ENCODE assay signal across 8 mouse cellular contexts in genomic region chr6:124809775-124810538, GRCm38 (mm10). TPM values are rescaled to one million over a fixed set of nuclear protein-coding genes. Genes with fewer than 3 reads are reported as not detected.
DNase-seq lines count a peak whose midpoint lies in the region; ATAC-seq and TF ChIP-seq lines count a peak whose summit lies in the region.

No protein-coding gene starts in this region.

- no peak for DNase-seq in layer of hippocampus, adult 2 months (ENCODE audit: low spot score in 2 of 2)
- no peak for DNase-seq in layer of hippocampus, adult 11-12 months (ENCODE audit: low spot score)
- peak; percentile 63 for DNase-seq in cerebellum, adult 9-11 months
- no peak for DNase-seq in urinary bladder, postnatal 10 days (ENCODE audit: low spot score)
- no peak for DNase-seq in T-cell, adult 2 months (ENCODE audit: low spot score)
- DNase-seq in layer of hippocampus, postnatal 36 days = no peak

- TF ChIP-seq CTCF in layer of hippocampus, adult 2 months (conservative IDR thresholded peaks at IDR 0.05) = no peak

- peaks cover 16% of the 10 kb centered on the region for H3K36me3 ChIP-seq in hindbrain, embryonic 13.5 days
- peaks cover 6% of the 10 kb centered on the region; the same call in 1 of the 2 replicates for H3K36me3 ChIP-seq in midbrain, embryonic 16.5 days (ENCODE audit: control insufficient read depth, insufficient read depth, low read length)

- H3K4me1 ChIP-seq in hindbrain, embryonic 13.5 days (replicated peaks) = peaks cover 68% of the 10 kb centered on the region
- H3K4me1 ChIP-seq in midbrain, embryonic 16.5 days (ENCODE audit: control insufficient read depth, insufficient read depth, low read length) = peaks cover 48% of the 10 kb centered on the region

- H3K4me2 ChIP-seq in hindbrain, embryonic 13.5 days = peak overlapping the region; percentile 83
- peak overlapping the region; percentile 88 for H3K4me2 ChIP-seq in midbrain, embryonic 16.5 days (ENCODE audit: low read length)

- H3K27ac ChIP-seq in layer of hippocampus, adult 2 months = peak overlapping the region; percentile 71; the same call in 1 of the 2 replicates
- H3K27ac ChIP-seq in hindbrain, embryonic 13.5 days = peak overlapping the region; percentile 83
- H3K27ac ChIP-seq in midbrain, embryonic 16.5 days (ENCODE audit: low read length) = peak overlapping the region; percentile 79

- H3K27me3 ChIP-seq in hindbrain, embryonic 13.5 days = no peaks in the 10 kb centered on the region
- H3K27me3 ChIP-seq in midbrain, embryonic 16.5 days (ENCODE audit: control insufficient read depth, insufficient read depth, low read depth, low read length) = no peaks in the 10 kb centered on the region

- peak overlapping the region; percentile 64 for H3K4me3 ChIP-seq in layer of hippocampus, adult 2 months
- peak overlapping the region; percentile 49 for H3K4me3 ChIP-seq in hindbrain, embryonic 13.5 days
- peak overlapping the region; percentile 54 for H3K4me3 ChIP-seq in midbrain, embryonic 16.5 days (ENCODE audit: low read depth, low read length)

- peak overlapping the region; percentile 72 for H3K9ac ChIP-seq in hindbrain, embryonic 13.5 days
- H3K9ac ChIP-seq in midbrain, embryonic 16.5 days (ENCODE audit: low read depth, low read length) = peak overlapping the region; percentile 68

- 41% methylated on average over 14 of the region's 14 CpGs for WGBS in hindbrain, embryonic 13.5 days
- 44% methylated on average over 14 of the region's 14 CpGs for WGBS in midbrain, embryonic 16.5 days

- no peaks in the 10 kb centered on the region for H3K9me3 ChIP-seq in hindbrain, embryonic 13.5 days
- no peaks in the 10 kb centered on the region for H3K9me3 ChIP-seq in midbrain, embryonic 16.5 days (replicated peaks; ENCODE audit: control insufficient read depth, low read length, poor library complexity, severe bottlenecking)

- ATAC-seq in hindbrain, embryonic 13.5 days (ENCODE audit: low FRiP score) = no peak
- no peak for ATAC-seq in midbrain, embryonic 16.5 days

RNA-seq across cellular contexts. Expression of gene Spsb2, which starts 1.5 kb away (rescaled TPM):
- 1 to 10 TPM; 3.4 to 4.6 TPM for total RNA-seq in layer of hippocampus, adult 2 months (2021)
- polyA plus RNA-seq in hindbrain, embryonic 13.5 days (2015; fragmentation: Nextera tagmentation; extraction: Ambion mirVana) = 7.8 and 8.4 TPM in 2 replicates
- polyA plus RNA-seq in midbrain, embryonic 16.5 days (2015; fragmentation: Nextera tagmentation; extraction: Ambion mirVana) = 9.6 and 10.1 TPM in 2 replicates
- total RNA-seq in layer of hippocampus, postnatal 36 days (2021) = 1 to 10 TPM; 2.9 to 3.1 TPM

RNA-seq across cellular contexts. Expression of gene Tpi1, which starts 4.1 kb away (rescaled TPM):
- total RNA-seq in layer of hippocampus, adult 2 months (2021) = 100 to 1,000 TPM; 713 to 768 TPM
- 361 and 374 TPM in 2 replicates for polyA plus RNA-seq in hindbrain, embryonic 13.5 days (2015; fragmentation: Nextera tagmentation; extraction: Ambion mirVana)
- 415 and 461 TPM in 2 replicates for polyA plus RNA-seq in midbrain, embryonic 16.5 days (2015; fragmentation: Nextera tagmentation; extraction: Ambion mirVana)
- total RNA-seq in layer of hippocampus, postnatal 36 days (2021) = 100 to 1,000 TPM; 731 to 778 TPM

RNA-seq across cellular contexts. Expression of gene Usp5, which starts 19.3 kb away (rescaled TPM):
- 100 to 1,000 TPM; 185 to 198 TPM for total RNA-seq in layer of hippocampus, adult 2 months (2021)
- 189 and 200 TPM in 2 replicates for polyA plus RNA-seq in hindbrain, embryonic 13.5 days (2015; fragmentation: Nextera tagmentation; extraction: Ambion mirVana)
- 220 and 223 TPM in 2 replicates for polyA plus RNA-seq in midbrain, embryonic 16.5 days (2015; fragmentation: Nextera tagmentation; extraction: Ambion mirVana)
- total RNA-seq in layer of hippocampus, postnatal 36 days (2021) = 100 to 1,000 TPM; 174 to 188 TPM

RNA-seq across cellular contexts. Expression of gene Cdca3, which starts 19.4 kb away (rescaled TPM):
- total RNA-seq in layer of hippocampus, adult 2 months (2021) = 1 to 10 TPM in 1 of 2 experiments, under 1 TPM in 1; 0.47 to 1.3 TPM
- polyA plus RNA-seq in hindbrain, embryonic 13.5 days (2015; fragmentation: Nextera tagmentation; extraction: Ambion mirVana) = 42.6 and 51.2 TPM in 2 replicates
- polyA plus RNA-seq in midbrain, embryonic 16.5 days (2015; fragmentation: Nextera tagmentation; extraction: Ambion mirVana) = 18.2 and 19.5 TPM in 2 replicates
- 1 to 10 TPM in 1 of 2 experiments, under 1 TPM in 1; 0.38 to 1.2 TPM for total RNA-seq in layer of hippocampus, postnatal 36 days (2021)

RNA-seq across cellular contexts. Expression of gene Gnb3, which starts 30.1 kb away (rescaled TPM):
- total RNA-seq in layer of hippocampus, adult 2 months (2021) = under 1 TPM in 1 of 2 experiments, not detected in 1; 0.20 TPM
- 0.78 and 1.3 TPM in 2 replicates for polyA plus RNA-seq in hindbrain, embryonic 13.5 days (2015; fragmentation: Nextera tagmentation; extraction: Ambion mirVana)
- 2.3 and 2.4 TPM in 2 replicates for polyA plus RNA-seq in midbrain, embryonic 16.5 days (2015; fragmentation: Nextera tagmentation; extraction: Ambion mirVana)
- total RNA-seq in layer of hippocampus, postnatal 36 days (2021) = under 1 TPM in 1 of 2 experiments, not detected in 1; 0.17 TPM
